Mouse (Mus musculus) lung, embryonic 15.5 days (tissue): ENCODE data around the gene Ptrh2. TPM values are rescaled to one million over a fixed set of nuclear protein-coding genes. Genes with fewer than 3 reads are reported as not detected.
A peak's percentile ranks its signal among the peaks of the same experiment; 100 is the strongest.

ENCODE experiments used
- ATAC-seq: fragments of 200-750 bp; cut with Nextera tagmentation; 2 replicates; pipeline ENCODE4 v1.8.0; 2017; ENCODE audit warnings: moderate number of reproducible peaks, borderline replicate concordance; ENCODE audit not compliant: low FRiP score, low TSS enrichment; ENCODE audit errors: extremely low read depth
- H3K27ac ChIP-seq: fragments of 300-500 bp; sonication (generic); 2 replicates; pipeline ENCODE4 v1.5.1; 2015; ENCODE audit warnings: moderate library complexity, mild to moderate bottlenecking, inconsistent platforms
- H3K27me3 ChIP-seq: fragments of 300-500 bp; sonication (generic); 2 replicates; pipeline ENCODE4 v1.6.1; 2015; ENCODE audit warnings: inconsistent platforms
- H3K36me3 ChIP-seq: fragments of 300-500 bp; sonication (generic); 2 replicates; pipeline ENCODE4 v1.6.1; 2015; ENCODE audit warnings: inconsistent platforms
- H3K4me1 ChIP-seq: fragments of 300-500 bp; sonication (generic); 2 replicates; pipeline ENCODE4 v1.6.1; 2015; ENCODE audit warnings: inconsistent platforms
- H3K4me2 ChIP-seq: fragments of 300-500 bp; sonication (generic); 2 replicates; pipeline ENCODE4 v1.6.1; 2015; ENCODE audit warnings: inconsistent platforms, mild to moderate bottlenecking, moderate library complexity
- H3K4me3 ChIP-seq: fragments of 300-500 bp; sonication (generic); 2 replicates; pipeline ENCODE4 v1.5.1; 2015; ENCODE audit warnings: mild to moderate bottlenecking, inconsistent platforms
- H3K9ac ChIP-seq: fragments of 300-500 bp; sonication (generic); 2 replicates; pipeline ENCODE4 v1.6.1; 2015; ENCODE audit warnings: inconsistent platforms
- H3K9me3 ChIP-seq: fragments of 300-500 bp; sonication (generic); 2 replicates; pipeline ENCODE4 v1.6.1; 2016; ENCODE audit warnings: inconsistent platforms
- WGBS: fragments of 180-500 bp; shearing (Covaris S2); methylation state at CpG from one replicate; pipeline ENCODE4 v1.1.7; 2015; 5-methylcytosine and 5-hydroxymethylcytosine counted together
- polyA plus RNA-seq: library from polyadenylated mRNA; unstranded; fragments of >200 nt; fragmentation: Nextera tagmentation; extraction: Ambion mirVana; gene quantifications from 2 replicates; pipeline ENCODE4 v1.2.1, GENCODE M21; 2015

The Ptrh2 gene
- polyA plus RNA-seq: 32.0 and 32.5 TPM in 2 replicates

DNA sequence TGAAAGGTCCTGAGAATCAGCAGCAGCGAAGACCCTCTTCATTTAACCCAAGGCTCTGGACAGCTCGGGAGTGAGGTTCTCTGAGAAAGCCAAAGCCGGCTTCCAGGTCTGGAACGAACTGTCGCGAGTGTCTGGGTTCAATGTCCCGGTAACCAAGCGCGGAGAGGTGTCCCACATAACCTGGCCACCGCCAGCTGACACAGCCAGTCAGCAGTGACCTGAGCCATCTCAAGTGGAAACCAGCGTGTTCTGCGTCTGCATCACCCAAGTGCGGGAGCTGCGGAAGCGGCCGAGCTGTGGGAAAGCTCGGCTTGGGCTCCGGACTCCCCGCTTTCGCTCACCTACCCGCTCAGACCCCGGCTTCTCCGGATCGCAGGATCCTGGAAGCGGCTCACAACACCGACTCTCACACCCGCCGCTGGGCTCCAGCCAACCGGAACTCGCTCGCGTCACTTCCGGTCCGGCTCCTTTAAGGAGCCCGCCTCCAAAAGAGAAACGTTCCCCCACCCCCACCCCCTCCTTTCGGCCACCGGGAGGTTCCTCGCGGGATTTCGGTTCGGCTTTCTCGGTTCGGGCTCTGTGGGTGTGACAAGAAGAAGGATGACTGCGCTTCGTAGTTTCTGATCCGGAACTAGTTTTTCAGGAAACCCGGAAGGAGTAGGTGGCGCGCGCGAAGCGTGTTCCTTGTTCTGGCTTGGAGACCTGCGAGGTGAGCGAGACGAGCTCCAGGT, at the start of gene Ptrh2, which contains the start of gene Vmp1:
Ptrh2 (plus strand) TSS at position 591 of the 731 bp plus-strand sequence.
Vmp1 (minus strand) TSS at position 442 of the 731 bp plus-strand sequence.
- under 1% methylated on average over 56 of the region's 56 CpGs for WGBS
- H3K4me1 ChIP-seq: peaks cover 25% of the 10 kb centered on the region

DNA sequence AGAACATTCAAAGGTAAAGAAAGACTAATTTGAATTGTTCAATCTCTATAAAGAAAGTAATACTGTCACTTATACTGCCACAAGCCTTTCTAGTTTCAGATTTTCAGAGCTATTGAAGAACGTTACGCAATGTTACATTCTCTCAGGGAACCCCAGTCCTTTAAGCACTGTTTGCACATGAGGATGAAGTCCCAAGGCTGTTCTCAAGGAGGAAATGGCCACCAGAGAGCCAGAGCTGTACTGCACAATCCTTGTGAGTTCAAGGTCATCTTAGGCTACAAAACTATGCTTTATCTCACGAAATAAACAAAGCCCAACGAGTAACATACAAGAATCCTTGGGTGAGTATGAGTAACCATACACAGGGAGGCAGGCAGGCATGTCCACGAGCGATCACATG, 49.4 kb upstream of the Ptrh2 start:
- Histone ChIP-seq H3K9ac (no peak overlapping the region), H3K4me3 (no peak overlapping the region), H3K27ac (no peak overlapping the region), H3K4me1 (no peaks in the 10 kb centered on the region), H3K9me3 (no peaks in the 10 kb centered on the region), H3K4me2 (no peak overlapping the region), H3K27me3 (no peaks in the 10 kb centered on the region), H3K36me3 (0 out of 2 replicates have a peak, but pooled peaks cover 4% of the 10 kb centered on the region)
- ATAC-seq: no peak
- 73% methylated on average over 6 of the region's 6 CpGs for WGBS

More for the DNA sequence above, at the start of gene Ptrh2, which contains the start of gene Vmp1:
- H3K27ac ChIP-seq: peak within 1 kb of the TSS; percentile 88
- peaks cover 9% of the 10 kb centered on the region; the same call in 1 of the 2 replicates for H3K36me3 ChIP-seq
- H3K9ac ChIP-seq: peak within 1 kb of the TSS; percentile 63
- H3K9me3 ChIP-seq: no peaks in the 10 kb centered on the region
- peak within 1 kb of the TSS; percentile 70 for H3K4me3 ChIP-seq
- ATAC-seq: peak; percentile 95
- H3K4me2 ChIP-seq: peak within 1 kb of the TSS; percentile 67
- no peaks in the 10 kb centered on the region for H3K27me3 ChIP-seq

DNA sequence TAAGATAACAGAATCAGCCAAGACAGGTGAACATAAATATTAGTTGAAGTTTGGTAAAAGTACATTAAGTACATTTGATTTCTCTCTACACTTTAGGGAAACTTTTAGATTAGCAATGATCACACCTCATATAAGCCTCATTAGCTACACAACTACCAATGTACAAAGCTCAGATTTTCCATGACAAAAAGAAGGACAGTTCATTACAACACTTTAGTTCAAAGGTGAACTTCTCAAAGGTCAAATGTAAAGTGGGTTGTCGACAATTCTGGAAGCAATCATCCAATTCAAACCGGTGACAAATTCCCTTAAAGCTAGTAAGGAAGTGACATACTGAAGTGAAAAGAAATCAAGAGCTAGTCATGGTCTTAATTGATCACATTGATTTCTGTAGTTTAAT, 46.1 kb upstream of the Ptrh2 start:
- Histone ChIP-seq H3K4me1 (no peaks in the 10 kb centered on the region), H3K9me3 (no peaks in the 10 kb centered on the region), H3K4me3 (no peak overlapping the region), H3K4me2 (no peak overlapping the region), H3K36me3 (peaks cover 4% of the 10 kb centered on the region; the same call in 1 of the 2 replicates), H3K27ac (no peak overlapping the region), H3K9ac (no peak overlapping the region), H3K27me3 (no peaks in the 10 kb centered on the region)
- no peak for ATAC-seq
- WGBS: 64% methylated on average over 2 of the region's 2 CpGs

DNA sequence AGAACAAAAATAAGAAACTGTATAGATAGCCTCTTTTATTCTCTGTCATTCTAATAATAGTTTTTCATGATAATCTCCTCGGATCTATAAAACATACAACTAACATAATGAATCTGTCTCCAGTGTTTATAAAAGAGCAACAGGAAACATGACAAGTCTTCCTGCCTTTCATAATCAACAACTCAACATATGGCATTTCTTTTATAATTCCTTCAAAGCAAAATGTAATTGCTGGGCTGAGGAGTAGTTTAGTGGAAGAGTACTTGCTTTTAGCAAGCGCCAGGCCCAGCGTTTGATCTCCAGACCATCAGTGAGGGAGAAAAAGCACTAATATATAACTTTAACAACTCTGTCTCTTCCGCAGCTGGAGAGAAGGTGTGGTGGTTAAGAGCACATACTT, 42.1 kb upstream of the Ptrh2 start:
- Histone ChIP-seq H3K4me2 (no peak overlapping the region), H3K27ac (peak overlapping the region; percentile 7; the same call in 1 of the 2 replicates), H3K4me1 (peaks cover 7% of the 10 kb centered on the region; the same call in 1 of the 2 replicates), H3K36me3 (peaks cover 4% of the 10 kb centered on the region; the same call in 1 of the 2 replicates), H3K4me3 (no peak overlapping the region), H3K9ac (no peak overlapping the region), H3K27me3 (no peaks in the 10 kb centered on the region), H3K9me3 (no peaks in the 10 kb centered on the region)
- 42% methylated on average over 4 of the region's 4 CpGs for WGBS
- ATAC-seq: no peak

DNA sequence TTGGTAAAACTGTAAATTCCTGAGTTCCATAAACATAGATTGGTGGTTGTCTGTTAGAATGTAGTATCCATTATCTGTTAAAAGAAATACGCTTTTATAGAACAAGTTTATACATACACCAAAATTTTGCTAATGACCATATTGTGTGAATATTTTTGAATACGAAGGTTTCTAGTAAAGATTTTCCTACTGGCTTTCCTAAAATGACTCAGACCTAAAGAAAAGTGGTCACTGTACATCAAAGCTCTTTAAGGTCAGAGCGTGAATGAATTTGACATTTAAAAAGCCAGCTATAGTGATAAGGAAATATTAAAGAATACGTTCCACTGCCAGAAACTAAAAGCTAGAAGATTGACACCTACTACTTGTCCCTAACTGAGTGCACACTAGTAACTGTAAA, 39.2 kb upstream of the Ptrh2 start:
- Histone ChIP-seq H3K9me3 (no peaks in the 10 kb centered on the region), H3K27ac (no peak overlapping the region), H3K27me3 (no peaks in the 10 kb centered on the region), H3K4me2 (no peak overlapping the region), H3K4me3 (no peak overlapping the region), H3K9ac (no peak overlapping the region), H3K4me1 (peaks cover 7% of the 10 kb centered on the region; the same call in 1 of the 2 replicates), H3K36me3 (peaks cover 4% of the 10 kb centered on the region; the same call in 1 of the 2 replicates)
- no peak for ATAC-seq
- 88% methylated on average over 4 of the region's 4 CpGs for WGBS

DNA sequence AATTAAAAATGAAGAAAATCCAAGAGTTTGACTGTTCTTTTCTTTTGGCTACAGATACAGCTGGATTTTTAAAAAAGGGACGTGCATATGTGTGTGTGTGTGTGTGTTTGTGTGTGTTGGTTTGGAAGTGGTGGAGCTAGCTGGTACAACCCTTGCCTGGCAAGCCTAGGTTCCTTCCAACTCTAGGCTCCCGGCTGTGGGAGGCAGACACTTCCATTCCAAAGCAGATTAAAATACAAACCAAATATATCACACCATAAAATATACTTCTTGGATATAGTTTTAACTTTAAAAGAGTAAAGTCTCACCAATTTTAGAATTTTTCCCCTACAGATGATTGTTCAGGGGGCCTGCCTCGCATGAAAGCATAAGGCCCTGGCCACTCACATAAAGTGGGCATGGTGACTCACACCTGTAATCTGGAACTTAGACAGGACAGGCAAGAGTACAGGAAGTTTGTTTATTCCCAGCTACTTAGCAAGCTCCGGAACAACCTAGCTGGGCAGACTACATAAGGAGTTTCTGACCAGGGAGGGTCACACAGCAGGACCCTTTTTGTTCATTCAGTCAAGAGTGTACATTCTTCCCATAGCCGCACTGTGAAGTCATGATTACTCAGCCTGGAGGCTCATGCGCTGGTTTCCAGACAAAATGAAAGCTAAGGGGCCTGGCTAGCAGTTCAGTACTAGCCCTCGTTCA, 37.5 kb upstream of the Ptrh2 start:
- 43% methylated on average over 7 of the region's 7 CpGs for WGBS
- H3K9me3 ChIP-seq: no peaks in the 10 kb centered on the region
- no peak overlapping the region for H3K9ac ChIP-seq
- peaks cover 7% of the 10 kb centered on the region; the same call in 1 of the 2 replicates for H3K4me1 ChIP-seq
- peak overlapping the region; percentile 72 for H3K27ac ChIP-seq
- ATAC-seq: peak; percentile 59
- no peak overlapping the region for H3K4me3 ChIP-seq
- no peaks in the 10 kb centered on the region for H3K27me3 ChIP-seq
- H3K4me2 ChIP-seq: no peak overlapping the region; the same call in 1 of the 2 replicates
- H3K36me3 ChIP-seq: peaks cover 4% of the 10 kb centered on the region; the same call in 1 of the 2 replicates

DNA sequence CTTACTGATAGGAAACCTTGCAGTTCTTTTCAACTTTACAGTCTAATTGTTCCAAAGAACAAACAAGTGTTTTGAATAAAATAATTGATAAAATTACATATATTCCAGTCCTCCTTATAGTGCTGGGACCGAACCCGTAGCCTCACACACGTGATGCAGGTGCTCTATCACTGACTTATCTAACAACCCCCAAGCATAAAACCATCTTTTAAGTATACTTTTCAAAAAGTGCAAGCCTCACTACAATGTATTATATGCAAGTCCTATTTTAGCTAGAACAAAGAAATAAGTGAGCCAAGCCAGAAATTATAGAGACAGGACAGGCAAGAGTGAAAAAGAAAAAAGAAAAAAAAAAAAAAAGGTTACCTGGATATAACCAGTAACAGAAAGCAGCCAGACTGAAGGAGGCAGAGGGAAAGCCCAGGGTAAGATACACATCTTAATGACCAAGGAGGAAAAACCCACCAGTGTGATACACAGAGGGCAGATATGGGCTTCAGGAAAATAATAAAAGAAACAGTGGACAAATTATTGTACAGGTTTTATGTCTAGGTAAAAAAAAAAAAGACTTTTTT, 36.8 kb upstream of the Ptrh2 start:
- Histone ChIP-seq H3K4me2 (no peak overlapping the region; the same call in 1 of the 2 replicates), H3K36me3 (peaks cover 4% of the 10 kb centered on the region; the same call in 1 of the 2 replicates), H3K9me3 (no peaks in the 10 kb centered on the region), H3K4me3 (no peak overlapping the region), H3K9ac (no peak overlapping the region), H3K4me1 (peaks cover 7% of the 10 kb centered on the region; the same call in 1 of the 2 replicates), H3K27ac (peak overlapping the region; percentile 72), H3K27me3 (no peaks in the 10 kb centered on the region)
- WGBS: 64% methylated on average over 3 of the region's 3 CpGs
- ATAC-seq: no peak

DNA sequence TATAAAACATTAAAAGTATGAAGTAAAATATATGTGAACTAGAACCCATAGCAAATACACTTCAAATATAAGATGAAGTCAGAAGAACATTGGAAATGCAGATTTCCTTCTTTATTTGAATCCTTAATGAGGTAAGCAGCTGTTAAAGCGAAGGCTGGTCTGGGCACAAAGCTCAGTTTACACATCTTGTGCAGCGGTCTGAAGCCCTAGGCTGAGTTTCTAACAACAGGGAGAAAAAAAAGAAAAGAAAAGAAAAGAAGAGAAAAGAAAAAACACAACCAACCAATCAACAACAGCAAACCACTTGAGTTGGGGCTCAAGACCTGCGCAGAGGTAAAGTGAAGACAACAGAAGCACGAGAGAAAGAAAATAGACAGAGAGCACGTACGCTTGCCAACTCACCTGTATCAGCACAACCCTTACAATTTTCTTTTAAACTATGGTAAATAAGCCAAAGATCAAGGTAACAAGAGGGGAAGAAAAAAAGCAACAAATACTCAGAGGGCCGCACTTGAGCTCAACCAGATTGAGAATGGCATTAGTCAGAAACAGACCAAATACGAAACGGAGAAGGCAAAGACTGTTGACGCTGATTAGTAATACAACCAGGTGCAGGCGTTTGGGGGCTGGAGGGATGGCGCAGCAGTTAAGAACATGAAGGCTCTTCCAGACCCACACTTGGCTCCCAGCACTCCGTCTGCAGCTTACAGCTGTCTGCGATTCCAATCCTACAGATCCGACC, 35.9 kb upstream of the Ptrh2 start:
- Histone ChIP-seq H3K4me3 (no peak overlapping the region), H3K9ac (no peak overlapping the region), H3K27ac (no peak overlapping the region), H3K4me1 (peaks cover 10% of the 10 kb centered on the region; the same call in 1 of the 2 replicates), H3K9me3 (no peaks in the 10 kb centered on the region), H3K36me3 (no peaks in the 10 kb centered on the region), H3K27me3 (no peaks in the 10 kb centered on the region), H3K4me2 (no peak overlapping the region)
- no peak for ATAC-seq
- WGBS: 73% methylated on average over 15 of the region's 15 CpGs

DNA sequence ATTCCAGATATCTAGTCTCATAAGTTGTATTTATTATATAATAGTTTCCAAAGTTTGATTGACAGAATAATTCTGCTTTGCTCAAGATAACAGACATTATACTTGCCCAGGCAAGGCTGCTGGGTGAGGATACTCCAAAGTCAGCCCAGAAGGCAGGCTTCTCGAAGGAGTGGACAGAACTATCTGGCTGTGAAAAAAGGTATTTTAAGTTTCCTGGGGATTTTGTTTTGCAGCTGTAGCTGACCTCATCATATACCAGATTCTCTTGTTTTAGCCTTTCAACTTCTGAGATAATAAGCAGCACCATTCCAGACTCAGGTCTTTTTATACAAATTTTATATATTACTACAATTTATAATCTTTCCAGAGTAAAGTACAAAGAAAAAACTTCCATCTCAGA, 34.2 kb upstream of the Ptrh2 start:
- Histone ChIP-seq H3K27me3 (no peaks in the 10 kb centered on the region), H3K9ac (no peak overlapping the region), H3K27ac (no peak overlapping the region), H3K9me3 (no peaks in the 10 kb centered on the region), H3K4me2 (no peak overlapping the region), H3K36me3 (no peaks in the 10 kb centered on the region), H3K4me3 (no peak overlapping the region), H3K4me1 (peaks cover 11% of the 10 kb centered on the region; the same call in 1 of the 2 replicates)
- ATAC-seq: no peak
- 69% methylated on average over 1 of the region's 1 CpGs for WGBS

DNA sequence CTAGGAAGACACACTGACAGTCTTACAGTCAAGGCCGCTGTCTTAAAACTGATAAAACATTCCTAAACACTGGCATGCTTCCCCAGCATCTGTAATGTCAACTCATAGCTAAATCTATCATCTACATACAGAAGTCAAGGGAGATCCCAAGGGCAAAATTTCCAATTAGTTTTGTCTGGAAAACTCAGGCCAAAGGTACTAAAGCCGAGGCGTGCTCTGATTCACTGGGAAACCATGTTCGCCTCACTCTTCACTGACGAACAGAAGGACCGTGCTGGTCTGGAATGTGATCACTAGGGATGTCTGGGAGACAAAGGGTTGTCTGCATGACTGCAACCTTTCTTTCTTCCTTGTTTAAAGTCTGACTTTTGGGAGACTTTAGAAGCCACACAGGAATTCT, 33.1 kb upstream of the Ptrh2 start:
- no peak overlapping the region for H3K4me2 ChIP-seq
- H3K27me3 ChIP-seq: no peaks in the 10 kb centered on the region
- no peaks in the 10 kb centered on the region for H3K9me3 ChIP-seq
- H3K9ac ChIP-seq: no peak overlapping the region
- peaks cover 11% of the 10 kb centered on the region; the same call in 1 of the 2 replicates for H3K4me1 ChIP-seq
- 68% methylated on average over 6 of the region's 6 CpGs for WGBS
- no peak overlapping the region for H3K4me3 ChIP-seq
- no peak for ATAC-seq
- H3K36me3 ChIP-seq: no peaks in the 10 kb centered on the region
- no peak overlapping the region for H3K27ac ChIP-seq

DNA sequence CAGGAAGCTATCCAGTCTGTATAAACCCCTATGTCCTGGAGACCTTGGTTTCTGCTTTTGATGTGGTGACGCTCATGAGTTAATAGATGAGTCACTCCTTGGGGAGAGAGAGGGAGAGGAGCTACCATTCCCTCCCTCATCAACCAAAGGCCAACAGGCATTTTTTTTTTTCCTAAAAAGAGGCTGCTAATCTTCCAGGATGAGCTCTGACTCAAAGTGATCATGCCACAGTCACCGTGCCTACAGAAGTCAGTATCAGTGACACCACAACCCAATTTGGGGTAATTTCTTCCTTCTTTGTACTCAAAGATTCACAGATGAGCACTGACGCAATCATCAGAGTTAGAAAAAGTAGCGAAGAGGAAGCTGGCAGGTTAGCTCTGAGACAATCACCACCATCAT, 31.2 kb upstream of the Ptrh2 start:
- no peaks in the 10 kb centered on the region for H3K27me3 ChIP-seq
- no peak overlapping the region for H3K27ac ChIP-seq
- H3K9me3 ChIP-seq: no peaks in the 10 kb centered on the region
- H3K4me2 ChIP-seq: no peak overlapping the region
- WGBS: 86% methylated on average over 4 of the region's 4 CpGs
- H3K36me3 ChIP-seq: no peaks in the 10 kb centered on the region
- ATAC-seq: no peak
- 0 out of 2 replicates have a peak, but pooled peaks cover 4% of the 10 kb centered on the region for H3K4me1 ChIP-seq
- no peak overlapping the region for H3K4me3 ChIP-seq
- H3K9ac ChIP-seq: no peak overlapping the region
